Mouse (Mus musculus): Measurements from ENCODE around the gene Ddx54.

Gene Ddx54

GRCm38 (mm10) chr5:120612442-120612821, at the start of gene Ddx54, which contains the start of gene Rita1:
Gene Ddx54 (plus strand): TSS chr5:120612739.
Gene Rita1 (minus strand): TSS chr5:120612589.
- peak; percentile 96 to 99 for DNase-seq

GRCm38 (mm10) chr5:120562956-120563913, 49.3 kb upstream of the Ddx54 start:
- DNase-seq, result peak; percentile 86 to 90

DNA sequence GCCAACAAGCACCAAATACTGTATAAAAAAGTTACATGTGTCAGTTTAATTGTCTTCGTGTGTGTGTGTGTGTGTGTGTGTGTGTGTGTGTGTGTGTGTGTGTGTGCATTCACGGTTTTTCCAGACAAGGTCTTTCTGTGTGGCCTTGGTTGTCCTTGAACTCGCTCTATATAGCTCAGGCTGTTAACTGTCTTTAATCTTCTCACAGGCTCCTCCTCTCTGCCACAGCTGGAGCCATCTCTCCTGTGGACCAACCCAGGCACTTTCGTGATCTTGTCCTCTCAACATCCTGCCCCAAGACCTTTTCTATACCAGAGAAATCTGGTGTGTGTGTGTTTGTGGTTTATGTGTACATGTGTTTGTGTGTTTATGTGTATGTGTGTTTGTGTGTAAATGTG, 48.6 kb upstream of the Ddx54 start:
- no peak for DNase-seq

- peak in 1 of 2 experiments; percentile 37 for DNase-seq
Observed at GRCm38 (mm10) chr5:120565171-120565905, 47.2 kb upstream of the Ddx54 start.

- peak; percentile 73 to 77 for DNase-seq
Observed at GRCm38 (mm10) chr5:120566101-120566500, 46.4 kb upstream of the Ddx54 start.

- peak in 1 of 2 experiments; percentile 56 for DNase-seq
Observed at GRCm38 (mm10) chr5:120566681-120567252, 45.8 kb upstream of the Ddx54 start.

GRCm38 (mm10) chr5:120567253-120567701, 45.3 kb upstream of the Ddx54 start:
- peak in 1 of 2 experiments; percentile 48 for DNase-seq

DNA sequence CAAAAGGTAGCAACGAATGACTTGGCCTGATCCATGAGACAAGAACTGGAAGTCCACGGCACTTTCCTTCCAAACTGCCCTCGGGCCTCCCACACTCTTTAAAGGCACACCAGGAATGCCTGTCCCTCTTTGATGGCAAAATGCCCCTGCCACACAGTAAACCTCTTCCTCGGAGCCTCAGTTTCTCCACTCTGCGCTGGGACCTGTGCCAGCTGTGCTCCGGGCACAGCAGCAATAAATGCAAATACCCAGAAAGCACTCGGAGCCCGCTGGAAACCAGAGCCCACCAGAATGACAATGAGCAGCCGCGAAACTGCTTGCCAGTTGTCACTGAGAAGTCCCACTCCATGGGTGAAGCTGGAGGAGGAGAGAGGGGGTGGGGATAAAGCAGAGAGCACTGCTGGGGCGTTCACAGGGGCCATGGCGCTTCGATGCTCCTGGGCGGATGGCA, 44.8 kb upstream of the Ddx54 start:
- no peak for DNase-seq

DNA sequence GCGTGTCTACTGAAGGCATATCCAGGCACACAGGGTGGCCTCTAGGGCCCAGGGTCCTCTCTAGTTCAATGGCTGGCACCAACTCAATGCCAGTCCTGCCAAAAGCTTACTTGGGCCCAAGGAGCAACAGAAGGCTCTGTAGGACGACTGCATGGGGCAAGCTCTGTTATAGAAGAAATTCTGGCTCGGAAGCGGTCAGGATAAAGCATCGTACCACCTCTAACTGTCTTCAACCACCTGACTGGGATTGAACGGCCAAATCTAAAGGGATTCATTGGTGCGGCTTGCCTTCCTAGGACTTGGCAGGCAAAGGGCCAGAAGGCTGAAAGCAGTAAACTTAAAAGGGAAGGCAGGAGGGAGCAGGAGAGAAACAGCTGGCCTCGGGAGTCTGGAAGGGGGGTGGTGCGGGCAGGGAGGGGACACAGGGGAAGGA, 44.2 kb upstream of the Ddx54 start:
- DNase-seq, result no peak

GRCm38 (mm10) chr5:120568964-120569363, 43.6 kb upstream of the Ddx54 start:
- DNase-seq, result no peak

DNA sequence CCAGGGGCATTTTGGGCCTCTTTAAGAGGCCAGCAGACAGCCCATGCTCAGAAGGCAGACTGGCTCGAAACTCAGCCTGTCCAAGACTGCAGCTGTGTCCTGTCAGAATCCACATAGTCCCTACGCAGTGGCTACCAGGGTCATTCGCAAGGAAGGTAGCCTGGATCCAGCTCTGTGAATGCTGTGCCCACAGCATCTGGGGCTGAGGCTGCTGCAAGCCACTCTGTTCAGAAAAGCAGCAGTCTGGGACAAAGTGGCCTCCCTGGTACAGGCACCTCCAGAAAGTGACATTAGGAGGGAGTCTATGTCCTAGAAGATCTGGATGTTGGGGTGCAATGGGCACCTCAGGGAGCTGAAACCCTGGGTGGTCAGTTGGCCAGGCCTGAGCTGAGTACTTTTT, 42.7 kb upstream of the Ddx54 start:
- DNase-seq, result no peak

DNA sequence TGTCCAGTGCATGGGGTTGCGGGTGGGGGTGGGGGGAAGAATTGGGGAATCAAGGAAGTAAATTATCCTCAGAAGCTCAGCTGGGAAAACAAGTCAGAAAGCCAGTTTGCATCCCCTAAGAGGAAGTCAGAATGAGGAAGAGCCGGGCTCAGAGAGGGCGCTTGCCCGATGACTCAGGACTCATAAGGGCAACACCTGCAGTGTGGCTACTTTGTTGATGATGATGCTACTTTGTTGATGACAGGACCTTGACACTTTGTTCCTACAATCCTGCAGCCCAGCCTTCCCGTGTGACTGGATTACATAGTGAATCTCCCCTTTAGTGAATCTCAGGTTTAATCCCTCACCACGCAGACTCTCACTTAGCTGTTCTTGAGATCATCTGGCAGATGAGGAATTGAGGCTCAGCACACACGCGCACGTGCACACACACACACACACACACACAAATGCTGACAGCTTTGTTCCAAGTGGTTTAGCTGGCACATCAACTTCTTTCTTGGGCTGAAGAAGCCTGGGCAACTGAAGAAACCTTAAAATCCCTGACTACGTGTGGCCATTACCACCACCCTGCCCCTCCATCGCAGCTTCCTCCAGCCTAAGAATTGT, 42.1 kb upstream of the Ddx54 start:
- DNase-seq, result no peak

DNA sequence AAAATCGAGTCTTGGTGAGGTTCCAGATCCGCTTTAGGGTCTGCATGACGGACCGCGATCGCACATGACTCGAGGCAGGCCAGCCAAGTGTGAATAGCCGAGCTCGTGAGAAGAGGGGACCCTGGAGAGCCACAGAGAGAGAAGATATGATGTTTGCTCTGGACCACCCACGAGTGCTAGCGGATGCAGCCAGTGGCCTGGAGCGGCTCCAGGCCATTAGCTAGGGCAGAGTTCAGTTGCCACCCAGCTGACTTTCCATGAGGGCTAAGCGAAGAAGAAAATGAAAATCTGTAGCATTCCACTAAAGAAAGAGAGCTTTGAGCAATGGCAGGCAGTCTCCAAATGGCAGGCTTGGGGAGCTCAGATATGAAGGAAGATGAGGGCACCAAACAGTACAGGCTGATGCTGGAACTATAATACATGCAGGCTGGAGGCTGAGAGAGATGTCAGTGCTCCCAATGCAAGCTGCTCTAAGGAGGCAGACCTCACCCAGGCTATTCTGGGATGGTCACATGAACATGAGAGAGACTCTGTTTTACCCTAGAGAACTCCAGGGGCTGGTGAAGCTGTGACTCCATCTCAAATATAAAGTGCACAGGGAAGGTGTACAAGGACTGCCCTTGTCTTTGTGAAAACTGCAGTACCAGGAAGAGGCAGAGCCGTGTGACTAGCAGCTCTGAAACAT, 41.3 kb upstream of the Ddx54 start:
- DNase-seq, result peak in 1 of 2 experiments; percentile 64

DNA sequence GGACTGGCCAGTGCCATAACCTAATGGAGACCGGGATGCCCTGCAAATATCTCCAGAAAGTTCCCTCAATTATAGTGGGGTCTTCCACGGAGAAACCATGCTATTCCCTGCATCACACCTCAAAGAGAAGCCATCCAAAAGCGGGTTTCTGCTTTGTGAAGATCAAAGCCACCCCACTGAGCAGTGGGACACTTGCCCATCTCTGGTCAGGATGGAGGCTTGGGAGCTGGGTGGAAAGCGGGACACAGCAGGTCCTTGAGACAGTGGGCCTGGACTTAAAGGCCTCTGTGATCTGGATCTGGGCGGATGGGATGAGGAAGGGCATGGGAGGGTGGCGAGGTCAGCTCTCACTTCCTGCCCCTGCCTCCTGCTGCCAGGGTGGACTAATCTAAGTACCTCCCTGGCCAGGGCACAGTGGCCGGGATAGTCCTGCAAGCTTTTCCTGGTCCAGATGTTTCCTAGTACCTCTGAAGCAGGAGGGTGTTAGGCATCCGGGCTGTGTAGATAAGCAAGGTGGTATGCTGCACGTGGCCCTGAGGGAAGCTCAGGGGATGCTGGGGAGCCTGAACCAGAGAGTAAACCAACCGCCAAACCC, 38.0 kb upstream of the Ddx54 start:
- no peak for DNase-seq

DNA sequence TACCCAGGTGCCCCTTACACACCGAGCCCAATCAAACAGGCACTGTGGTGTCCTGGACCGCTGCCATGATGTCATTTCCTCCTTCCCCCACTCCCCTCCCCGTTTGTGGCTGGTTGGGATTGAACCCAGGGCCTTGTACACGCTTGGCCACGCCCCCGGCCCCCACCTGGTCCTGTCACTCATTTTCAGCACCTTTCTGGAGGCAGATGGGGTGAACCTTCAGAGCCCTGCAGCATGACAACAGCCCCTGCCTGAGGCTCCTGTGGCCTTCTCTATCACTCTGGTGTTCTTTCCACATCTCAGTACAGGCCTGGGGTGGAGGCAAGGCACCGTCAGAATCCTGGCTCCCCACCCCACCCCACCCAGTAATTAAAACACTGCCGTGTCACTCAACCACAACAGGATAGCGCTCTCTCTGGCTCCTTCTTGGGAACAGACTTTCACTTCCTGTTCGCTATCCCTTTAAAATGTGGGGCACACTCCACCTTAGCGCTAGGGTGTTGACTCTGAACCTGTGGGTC, 35.7 kb upstream of the Ddx54 start:
- DNase-seq, result no peak

DNA sequence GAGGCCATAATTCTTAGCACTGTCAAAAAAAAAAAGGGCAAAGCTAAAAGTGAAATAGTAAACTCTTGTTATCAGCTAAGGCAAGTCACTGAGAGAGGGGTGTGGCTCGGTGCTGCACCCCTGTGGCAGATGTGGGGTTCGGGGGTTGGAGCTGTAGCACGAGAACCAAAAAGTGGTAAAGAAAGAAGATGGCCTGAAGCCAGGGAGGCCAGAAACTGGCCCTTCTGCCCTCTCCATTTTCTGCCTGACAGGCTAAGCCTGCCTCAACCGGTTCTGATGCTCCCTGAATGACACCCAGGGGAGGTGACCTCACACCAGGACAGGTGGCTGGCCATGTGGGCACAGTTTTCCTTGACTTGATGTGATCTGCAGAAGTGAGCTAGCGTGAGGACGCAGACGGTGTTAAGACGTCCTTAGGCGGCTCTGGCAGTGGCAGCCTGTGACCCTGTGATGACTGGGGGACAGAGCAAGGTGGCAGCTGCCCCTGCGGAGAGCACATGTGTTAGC, 34.6 kb upstream of the Ddx54 start:
- DNase-seq, result peak; percentile 52 to 67

GRCm38 (mm10) chr5:120578504-120579081, 33.9 kb upstream of the Ddx54 start:
- DNase-seq, result peak in 1 of 2 experiments; percentile 64

GRCm38 (mm10) chr5:120579211-120579897, 33.2 kb upstream of the Ddx54 start:
- peak; percentile 59 to 80 for DNase-seq

DNA sequence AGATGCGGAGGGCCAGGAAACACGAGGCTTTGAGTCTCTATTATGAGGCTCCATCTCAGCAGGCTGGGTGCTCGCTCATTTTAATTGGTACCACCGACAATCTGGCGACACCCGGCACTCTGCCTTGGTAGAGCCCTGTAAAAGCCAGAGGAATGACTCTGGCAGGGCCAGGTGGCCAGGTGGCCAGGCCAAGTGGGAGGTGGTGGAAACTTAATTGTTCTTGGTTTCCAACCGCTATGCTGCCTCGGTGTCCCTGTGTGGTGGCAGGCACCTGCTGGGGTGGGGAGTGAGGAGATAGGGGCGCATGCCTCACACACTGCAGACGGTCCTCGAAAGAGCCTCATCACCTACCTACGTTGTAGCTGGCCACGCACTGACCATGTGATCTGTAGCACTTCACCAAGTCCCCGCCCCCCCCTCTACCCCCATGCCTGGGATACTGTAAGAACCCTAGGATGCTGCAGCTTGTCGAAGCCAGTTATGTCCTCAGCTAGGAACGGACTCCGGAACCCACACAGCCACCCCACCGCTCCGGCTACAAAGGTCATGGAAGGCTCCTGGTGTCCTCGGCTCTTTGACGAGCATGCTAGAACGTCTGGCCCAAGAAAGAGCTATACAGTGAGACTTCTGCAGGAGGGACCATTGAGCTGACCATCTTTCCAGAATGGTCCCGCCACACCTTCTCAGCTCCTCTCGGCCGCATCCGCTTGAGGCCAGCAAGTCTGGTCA, 32.5 kb upstream of the Ddx54 start:
- no peak for DNase-seq
